Mouse (Mus musculus): ENCODE measurements at regions not wholly inside any gene's neighbourhood (a gene's known extent, or its start where the extent isn't known, plus 50 kb on each side); places are given as distances from the start of the nearest gene placed in this dataset.

GRCm38 (mm10) chr2:101290738-101291137 is 333.8 kb upstream of the Rag2 start:
- TF ChIP-seq CTCF (conservative IDR thresholded peaks at IDR 0.05; ENCODE audit: low read length) = no peak
- TF ChIP-seq POU5F1 (IDR thresholded peaks at IDR 0.05; ENCODE audit: borderline replicate concordance, low read length) = no peak
- no peak for TF ChIP-seq NANOG (IDR thresholded peaks at IDR 0.05; ENCODE audit: borderline replicate concordance, low read length)

Data from E14TG2a.4 (cell line).